Mouse (Mus musculus) testis, adult 2 months (tissue): ENCODE measurements around the gene Spg20.

Experiments used
- CTCF ChIP-seq: fragments of 200-500 bp; IDR thresholded peaks from 2 replicates; pipeline ENCODE4 v1.5.1; 2012; ENCODE audit warnings: low read depth, mild to moderate bottlenecking, inconsistent platforms, low read length, moderate library complexity; ENCODE audit not compliant: control insufficient read depth, insufficient read depth, insufficient replicate concordance
- POLR2A ChIP-seq: fragments of 200-500 bp; IDR thresholded peaks from 2 replicates; pipeline ENCODE4 v1.6.1; 2012; ENCODE audit warnings: low read depth, mild to moderate bottlenecking, inconsistent platforms, low read length, moderate library complexity; ENCODE audit not compliant: control insufficient read depth

- TF ChIP-seq CTCF (no peak), POLR2A (no peak)
These were observed 45.9 kb upstream of the Spg20 start for GRCm38 (mm10) chr3:55065738-55066665.
